Mouse (Mus musculus): ENCODE results near the gene Eef1a2.

Eef1a2 gene

GRCm38 (mm10) chr2:181133837-181134590, 22.8 kb downstream of the Eef1a2 start:
- DNase-seq (ENCODE audit: low spot score in 2 of 2), result no peak

GRCm38 (mm10) chr2:181130245-181130644, 26.6 kb downstream of the Eef1a2 start:
- no peak for DNase-seq (ENCODE audit: low spot score in 2 of 2)

GRCm38 (mm10) chr2:181128963-181129362, 27.9 kb downstream of the Eef1a2 start:
- DNase-seq (ENCODE audit: low spot score in 2 of 2), result no peak

GRCm38 (mm10) chr2:181127786-181128185, 29.0 kb downstream of the Eef1a2 start:
- DNase-seq (ENCODE audit: low spot score in 2 of 2), result no peak

- DNase-seq (ENCODE audit: low spot score in 2 of 2), result no peak
These were observed 30.9 kb downstream of the Eef1a2 start for GRCm38 (mm10) chr2:181125726-181126455.

GRCm38 (mm10) chr2:181122642-181123041, 34.2 kb downstream of the Eef1a2 start:
- no peak for DNase-seq (ENCODE audit: low spot score in 2 of 2)

GRCm38 (mm10) chr2:181120922-181121449, 35.8 kb downstream of the Eef1a2 start:
- no peak for DNase-seq (ENCODE audit: low spot score in 2 of 2)

GRCm38 (mm10) chr2:181119952-181120351, 36.9 kb downstream of the Eef1a2 start:
- no peak for DNase-seq (ENCODE audit: low spot score in 2 of 2)

- DNase-seq (ENCODE audit: low spot score in 2 of 2), result no peak
These were observed 40.4 kb downstream of the Eef1a2 start for GRCm38 (mm10) chr2:181116436-181116835.

- DNase-seq (ENCODE audit: low spot score in 2 of 2), result no peak
These were observed 41.4 kb downstream of the Eef1a2 start for GRCm38 (mm10) chr2:181115367-181115766.

- DNase-seq (ENCODE audit: low spot score in 2 of 2), result no peak
These were observed 43.0 kb downstream of the Eef1a2 start for GRCm38 (mm10) chr2:181113762-181114361.

- no peak for DNase-seq (ENCODE audit: low spot score in 2 of 2)
These were observed 45.1 kb downstream of the Eef1a2 start for GRCm38 (mm10) chr2:181111665-181112064.

- no peak for DNase-seq (ENCODE audit: low spot score in 2 of 2)
These were observed 52.7 kb downstream of the Eef1a2 start for GRCm38 (mm10) chr2:181104111-181104510.

GRCm38 (mm10) chr2:181102161-181102560, 54.7 kb downstream of the Eef1a2 start:
- no peak for DNase-seq (ENCODE audit: low spot score in 2 of 2)

- no peak for DNase-seq (ENCODE audit: low spot score in 2 of 2)
These were observed 55.2 kb downstream of the Eef1a2 start for GRCm38 (mm10) chr2:181101626-181102025.

- DNase-seq (ENCODE audit: low spot score in 2 of 2), result no peak
These were observed 56.7 kb downstream of the Eef1a2 start for GRCm38 (mm10) chr2:181100087-181100486.

Data from spleen, postnatal 10 days (tissue).